Mouse (Mus musculus) layer of hippocampus, postnatal 36 days (tissue): ENCODE results near the gene Dad1. TPM values are rescaled to one million over a fixed set of nuclear protein-coding genes. Genes with fewer than 3 reads are reported as not detected.
A peak's percentile ranks its signal among the peaks of the same experiment; 100 is the strongest.
"Not testable (repeated sequence)": the region's sequence is repeated elsewhere in the genome, so short reads cannot be mapped to it uniquely, and the experiment has no call there.

Source experiments
- DNase-seq, 2 experiments: peaks; one replicate each; pipeline ENCODE4 v3.0.0; 2022
- total RNA-seq, 2 experiments: library from RNA; stranded (reverse); gene quantifications; 2 replicates each; pipeline ENCODE4 v1.2.3; 2021

Gene Dad1
- total RNA-seq, 2 experiments from 2014 or later = 123 to 131 TPM

DNA sequence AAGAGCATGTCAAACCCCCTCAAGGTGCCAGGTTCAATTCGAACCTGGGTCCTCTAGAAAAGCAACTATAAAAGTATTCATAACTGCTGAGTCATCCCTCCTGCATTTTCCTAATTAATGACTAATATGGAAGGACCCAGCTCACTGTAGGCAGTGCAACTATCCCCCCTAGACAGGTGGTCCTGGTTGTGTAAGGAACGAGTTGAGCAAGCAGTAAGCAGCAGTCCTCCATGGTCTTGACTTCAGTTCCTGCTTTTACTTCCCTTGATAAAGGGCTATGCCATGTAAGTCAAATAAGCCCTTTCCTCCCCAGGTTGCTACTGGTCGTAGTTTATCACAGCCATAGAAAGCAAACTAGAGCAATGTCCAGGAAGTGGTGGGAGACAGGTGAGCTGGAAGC is 7.7 kb downstream of the Dad1 start:
- DNase-seq = no peak

DNA sequence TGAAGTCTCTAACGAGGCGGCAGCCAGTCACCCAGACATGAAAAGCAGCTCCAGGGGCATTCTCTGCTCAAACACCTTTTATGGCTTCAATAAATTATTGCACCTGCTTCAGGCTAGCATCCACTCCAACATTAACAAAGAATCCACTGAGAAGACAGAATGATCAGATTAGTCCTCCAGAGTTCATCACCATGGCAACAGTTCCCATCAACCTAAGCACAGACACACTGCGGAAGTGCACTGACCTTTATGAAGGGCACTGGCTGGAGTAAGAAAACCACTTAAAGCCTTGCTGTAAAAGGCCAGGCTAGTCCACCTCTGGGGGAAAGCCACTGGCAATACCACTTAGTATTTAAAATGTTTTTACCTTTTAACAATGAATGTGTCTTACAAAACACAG is 9.7 kb downstream of the Dad1 start:
- DNase-seq = no peak

DNA sequence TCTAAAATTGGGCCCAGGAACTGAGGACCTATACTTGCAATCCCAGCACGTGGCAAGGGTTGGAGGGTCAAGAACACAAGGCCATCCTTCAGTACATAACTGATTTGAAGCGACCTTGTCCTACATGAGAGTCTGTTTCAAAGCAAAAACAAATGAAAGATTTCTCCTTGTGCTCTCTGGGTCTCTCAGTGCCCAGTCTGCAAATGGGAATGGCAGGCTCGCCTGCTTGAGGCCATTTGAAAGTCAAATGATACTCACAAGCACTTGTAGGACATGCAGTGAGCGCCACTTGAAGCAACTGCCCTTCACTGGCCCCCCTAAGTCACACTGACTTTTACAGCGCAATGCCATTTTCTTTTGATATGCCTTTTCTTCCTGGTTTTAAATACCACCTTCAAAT is 13.4 kb downstream of the Dad1 start:
- DNase-seq = no peak

DNA sequence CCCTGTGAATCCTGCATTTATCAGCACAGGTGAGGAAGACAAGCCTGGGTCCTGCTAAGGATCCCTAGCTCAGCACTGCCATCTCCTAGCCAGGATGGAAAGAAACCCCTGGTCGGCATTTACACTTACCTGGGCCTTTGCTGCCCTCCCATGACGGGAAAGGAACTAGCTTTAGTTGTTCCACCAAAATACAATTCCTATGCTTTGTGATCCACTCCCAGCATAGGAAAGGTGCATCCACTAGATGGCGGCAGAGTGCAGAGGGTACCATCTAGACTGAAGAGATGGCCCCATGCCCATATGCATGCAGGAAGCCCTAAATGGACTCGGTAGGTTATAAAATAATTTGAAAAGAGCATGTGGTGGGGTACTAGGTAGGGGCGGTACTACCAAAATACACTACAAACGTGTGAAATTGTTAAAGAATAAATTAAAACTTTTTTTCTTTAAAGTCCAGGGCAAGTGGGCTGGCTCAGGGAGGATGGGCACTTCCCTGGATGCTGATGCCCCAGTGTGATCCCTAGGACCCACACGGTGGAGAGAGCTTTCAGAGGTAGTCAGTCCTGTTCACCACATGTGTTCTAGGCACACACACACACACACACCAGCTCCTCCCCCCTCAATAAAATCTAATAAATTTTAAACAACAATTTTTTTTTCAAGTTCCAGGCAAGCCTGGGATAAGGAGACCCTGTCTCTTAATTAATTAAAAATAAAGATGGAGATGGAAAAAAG is 14.7 kb downstream of the Dad1 start:
- DNase-seq = peak; percentile 69 to 77

DNA sequence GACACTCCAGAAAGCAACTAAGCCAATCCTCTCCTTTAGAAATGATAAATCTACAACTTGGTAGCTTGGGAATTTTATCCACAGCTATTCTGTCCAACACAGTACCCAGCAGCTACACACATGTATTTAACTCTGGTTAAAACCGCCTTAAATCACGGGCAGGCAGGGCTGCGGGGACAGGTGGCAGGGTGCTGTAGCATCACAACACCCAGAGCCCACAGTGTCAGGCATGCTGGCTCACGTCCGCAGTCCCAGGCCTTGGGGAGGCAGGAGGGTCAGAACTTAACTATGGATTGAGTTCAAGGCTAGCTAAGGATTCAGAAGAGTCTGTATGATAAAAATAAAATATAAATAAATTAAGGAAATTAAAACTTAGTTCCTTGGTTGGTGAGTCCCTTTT is 17.0 kb downstream of the Dad1 start:
- no peak for DNase-seq

DNA sequence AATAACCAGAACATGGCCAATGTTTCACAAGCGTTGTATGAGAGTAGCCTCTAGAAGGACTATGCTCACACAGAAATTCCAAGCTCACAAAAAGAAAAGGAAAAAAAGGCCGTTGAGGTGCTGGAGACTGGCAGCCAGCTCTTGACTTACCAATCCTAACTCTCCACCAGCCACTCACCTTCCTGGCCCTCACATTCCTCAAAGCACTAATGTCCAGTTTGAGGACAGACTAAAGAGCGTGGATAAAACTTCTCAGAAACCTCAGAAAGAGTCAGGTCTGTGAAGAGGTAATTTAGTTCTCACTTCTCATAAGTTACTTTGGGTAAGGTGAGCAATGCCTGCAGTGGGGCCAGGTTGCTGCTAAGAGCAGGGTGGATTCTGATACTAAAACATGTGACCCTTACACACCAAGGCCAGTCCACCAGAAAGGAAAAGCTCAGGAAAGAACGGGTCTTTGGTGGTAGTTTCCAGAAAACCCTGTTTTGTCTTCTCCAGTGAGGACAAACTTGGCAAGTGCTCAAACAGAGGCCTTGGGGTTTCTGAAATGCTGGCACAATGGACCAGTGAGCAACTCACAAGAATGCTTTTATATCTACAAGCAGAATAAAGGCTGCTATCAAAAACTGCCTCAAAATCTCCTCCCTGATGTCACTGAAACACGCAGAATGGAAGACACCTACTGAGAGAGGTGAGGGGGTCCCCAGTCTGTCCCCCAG is 17.9 kb downstream of the Dad1 start:
- no peak for DNase-seq

DNA sequence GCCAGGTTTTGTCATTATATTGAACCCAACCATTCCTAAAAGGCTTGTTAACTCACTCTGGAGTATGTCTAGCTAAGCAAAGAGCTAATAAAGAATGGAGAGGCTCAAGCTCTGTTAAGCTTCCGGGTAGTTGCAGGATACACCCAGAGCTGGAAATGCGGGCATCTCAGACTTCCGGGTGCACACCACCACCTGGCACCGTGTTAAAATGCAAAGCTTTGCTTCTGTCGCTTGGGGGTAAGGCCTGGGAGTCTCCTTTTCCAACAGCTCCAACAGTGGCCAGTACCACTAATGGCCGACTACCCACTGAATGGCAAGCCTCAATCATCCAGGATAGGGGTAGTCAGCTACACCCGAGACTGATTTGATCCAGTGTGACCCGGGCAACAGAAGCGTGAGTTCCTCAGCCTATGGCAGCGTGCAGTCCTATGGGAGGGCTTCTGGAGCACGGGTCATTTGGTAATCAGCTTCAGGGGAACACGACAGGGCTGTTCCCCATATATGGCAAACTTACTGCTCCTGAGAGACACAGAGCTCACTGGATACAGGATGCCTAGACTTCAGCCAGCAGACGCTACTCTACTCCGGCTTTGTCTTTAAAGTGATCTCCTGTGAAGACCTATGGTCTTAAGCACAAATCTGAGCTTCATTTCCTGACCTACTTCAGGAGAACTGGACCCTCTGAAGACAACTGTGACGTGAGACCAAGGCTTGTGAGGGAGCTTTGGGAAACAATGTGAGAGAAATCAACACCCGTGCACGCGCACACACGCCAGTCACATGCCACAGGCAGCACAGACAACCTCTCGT is 19.5 kb downstream of the Dad1 start:
- DNase-seq = no peak

DNA sequence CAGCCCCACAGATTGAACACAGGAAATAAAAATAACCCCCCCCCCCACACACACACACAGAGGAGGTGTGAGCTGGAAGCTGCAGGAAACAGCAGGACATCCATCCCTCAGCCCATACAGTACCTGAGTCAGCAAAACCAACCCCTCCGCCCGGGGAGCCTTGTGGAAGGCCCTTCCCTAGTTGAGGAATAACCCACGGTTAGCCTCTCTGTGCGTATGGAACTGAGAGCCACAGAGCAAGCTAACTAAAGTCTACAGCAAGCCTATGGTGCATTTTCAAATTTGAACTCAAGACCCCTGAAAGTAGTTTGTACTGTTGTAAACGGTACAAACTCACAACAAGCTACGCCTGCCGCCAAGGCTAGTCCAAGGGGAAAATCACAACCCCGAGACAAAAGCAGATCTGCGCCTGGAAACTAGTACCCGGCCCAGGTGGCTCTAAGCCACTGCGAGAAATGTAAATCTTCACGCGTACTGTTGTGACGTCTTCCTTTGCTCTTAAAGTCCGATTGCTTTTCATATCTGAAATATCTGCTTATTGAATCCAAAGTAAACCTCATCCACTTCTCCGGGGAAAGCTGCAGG is 20.3 kb downstream of the Dad1 start:
- DNase-seq = no peak

DNA sequence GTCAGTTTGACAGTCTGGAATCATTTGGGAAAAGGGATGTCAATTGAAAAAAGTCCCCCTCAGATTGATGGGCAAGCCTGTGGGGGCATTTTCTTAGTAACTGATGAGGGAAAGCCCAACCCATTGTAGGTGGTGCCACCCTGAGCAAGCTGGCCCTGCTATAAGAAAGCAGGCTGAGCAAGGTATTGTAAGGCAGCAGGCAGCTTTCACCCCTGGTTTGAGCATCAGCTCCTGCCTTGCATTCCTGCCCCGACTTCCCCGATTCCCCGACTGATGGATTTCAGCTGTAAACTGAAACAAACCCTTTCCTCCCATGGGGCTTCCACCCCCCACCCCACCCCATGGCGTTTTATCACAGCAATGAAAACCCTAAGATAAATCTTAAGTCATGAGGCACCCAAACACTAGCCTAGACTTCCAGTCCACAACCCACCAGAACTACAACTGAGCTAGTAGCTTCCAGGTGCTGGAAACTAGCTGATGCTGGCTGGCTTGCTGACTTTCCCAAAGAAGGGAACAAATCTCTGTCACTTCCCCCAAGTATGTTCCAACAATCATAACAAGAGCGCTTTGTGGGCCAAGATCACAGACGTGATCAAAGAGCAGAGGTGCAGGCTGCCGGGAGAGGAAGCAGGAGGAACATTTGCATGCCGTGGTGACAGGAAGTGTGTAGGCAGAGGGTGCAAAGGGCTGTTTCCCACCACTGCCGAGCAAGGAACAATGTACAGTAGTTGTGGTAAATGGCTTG is 20.9 kb downstream of the Dad1 start:
- DNase-seq = peak in 1 of 2 experiments; percentile 24

DNA sequence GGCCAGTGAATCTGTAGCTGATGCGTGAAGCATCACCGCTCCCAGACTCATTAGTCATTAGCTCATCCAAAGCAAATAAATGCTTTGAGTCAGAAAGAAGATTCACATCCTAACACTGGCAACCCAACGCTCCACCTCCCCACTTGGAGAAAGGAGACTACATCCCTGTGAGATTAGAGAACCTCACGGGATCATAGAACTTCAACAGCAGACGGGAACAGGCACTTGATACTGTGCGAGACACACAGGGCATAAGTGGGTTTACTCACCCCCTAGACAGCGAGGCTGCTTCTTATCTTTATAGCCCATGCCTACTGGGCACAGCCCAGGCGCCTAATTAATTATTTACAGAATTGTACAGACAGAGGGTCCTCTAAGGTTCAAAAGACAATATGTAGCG is 21.8 kb downstream of the Dad1 start:
- DNase-seq = no peak

DNA sequence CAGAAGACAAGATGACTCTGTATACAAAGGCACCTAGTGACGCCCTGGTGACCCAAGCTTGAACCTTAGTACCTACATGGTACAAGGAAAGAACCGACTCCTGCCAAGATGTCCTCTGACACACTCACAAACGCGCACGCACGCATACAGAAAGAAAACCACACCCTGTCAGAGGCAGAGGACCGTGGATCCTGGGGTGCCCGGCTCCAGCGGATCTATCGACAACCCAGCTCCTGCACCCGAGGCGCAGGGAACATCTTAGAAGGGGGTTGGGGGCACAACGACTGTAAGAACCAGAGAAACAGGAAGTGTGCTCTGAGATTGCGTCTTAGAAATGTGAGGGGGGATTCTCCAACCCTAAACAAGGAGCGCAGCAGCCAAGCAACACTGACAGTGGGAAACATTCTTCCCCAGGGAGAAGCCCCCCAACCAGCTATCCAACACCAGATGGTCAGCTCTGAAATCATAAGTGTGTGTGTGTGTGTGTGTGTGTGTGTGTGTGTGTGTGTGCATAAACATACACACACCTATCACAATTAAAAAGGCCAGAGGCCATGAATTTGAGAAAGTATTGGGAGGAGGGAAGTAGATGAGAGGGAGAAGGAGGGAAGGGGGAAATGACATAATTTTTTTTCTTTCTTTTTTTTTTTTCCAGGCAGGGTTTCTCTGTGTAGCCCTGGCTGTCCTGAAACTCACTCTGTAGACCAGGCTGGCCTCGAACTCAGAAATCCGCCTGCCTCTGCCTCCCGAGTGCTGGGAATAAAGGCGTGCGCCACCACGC is 22.5 kb downstream of the Dad1 start:
- DNase-seq = no peak

DNA sequence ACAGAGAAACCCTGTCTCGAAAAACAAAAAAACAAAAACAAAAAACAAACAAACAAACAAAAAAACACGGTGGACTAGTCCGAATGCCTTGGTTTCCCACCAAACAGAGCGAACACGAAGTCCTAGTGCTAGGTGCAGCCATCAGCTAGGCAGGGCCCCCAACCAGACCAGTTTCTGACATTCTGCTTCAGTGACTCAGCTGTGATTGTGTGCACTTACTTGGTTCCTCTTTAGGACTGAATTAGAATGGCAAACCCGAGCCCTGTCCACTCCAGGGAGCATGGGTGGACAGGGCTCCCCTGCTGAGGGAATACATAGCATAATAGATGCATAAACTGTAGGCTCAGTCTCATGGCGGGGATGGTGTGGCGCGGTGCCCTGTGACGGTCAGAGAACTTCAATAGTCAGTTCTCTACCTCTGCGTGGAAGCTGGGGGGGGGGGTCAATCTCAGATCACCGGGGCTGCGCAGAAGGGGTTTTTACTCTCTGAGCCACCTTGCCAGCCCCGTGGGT is 23.2 kb downstream of the Dad1 start:
- DNase-seq = no peak

DNA sequence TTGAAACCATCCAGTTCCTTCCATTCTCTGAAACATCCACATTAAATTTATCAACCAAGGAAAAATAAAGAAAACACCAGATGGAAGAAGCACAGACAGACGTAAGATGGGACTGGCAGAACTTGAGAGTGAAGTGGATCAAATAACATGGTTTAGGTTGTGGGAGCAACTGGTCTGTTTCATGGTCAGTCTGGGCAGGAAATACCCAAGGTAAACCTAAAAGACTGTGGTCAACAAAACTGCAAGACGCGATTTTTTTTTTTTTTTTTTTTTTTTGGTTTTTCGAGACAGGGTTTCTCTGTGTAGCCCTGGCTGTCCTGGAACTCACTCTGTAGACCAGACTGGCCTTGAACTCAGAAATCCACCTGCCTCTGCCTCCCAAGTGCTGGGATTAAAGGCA is 24.1 kb downstream of the Dad1 start:
- not testable (repeated sequence) for DNase-seq

DNA sequence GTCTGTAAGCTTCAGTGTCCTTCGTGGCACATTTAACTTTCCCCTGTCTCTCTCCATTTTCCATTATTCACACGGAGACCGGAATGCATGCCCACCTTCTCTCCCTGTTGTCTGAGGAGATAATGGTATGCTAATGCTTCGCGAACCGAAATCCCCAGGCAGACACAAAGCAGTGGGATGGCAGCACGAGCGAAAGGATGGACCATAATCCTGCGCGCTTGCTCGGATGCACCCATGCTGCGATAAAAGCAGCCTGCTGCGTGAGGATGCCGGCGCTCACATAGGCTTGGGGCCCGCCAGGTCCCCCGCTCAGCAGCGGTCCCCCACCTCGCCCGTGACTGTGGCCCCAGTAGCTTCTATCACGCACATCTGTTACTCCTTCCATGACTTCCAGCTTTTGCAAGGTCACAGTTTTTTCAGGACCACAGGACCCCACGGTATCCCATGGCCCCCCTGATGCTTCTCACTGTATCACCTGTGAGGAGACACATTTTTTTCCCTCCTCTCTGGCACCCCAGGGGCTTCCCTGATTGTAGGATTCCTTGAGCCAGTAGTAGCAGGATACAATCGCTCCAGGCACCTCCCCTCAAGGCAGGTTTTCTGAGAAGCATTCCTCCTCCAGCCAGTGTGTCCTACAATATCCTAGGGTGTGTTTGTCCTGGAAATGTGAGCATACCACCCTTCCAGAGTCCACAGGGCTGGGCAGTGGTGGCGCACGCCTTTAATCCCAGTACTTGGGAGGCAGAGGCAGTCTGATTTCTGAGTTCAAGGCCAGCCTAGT is 24.8 kb downstream of the Dad1 start:
- no peak for DNase-seq

DNA sequence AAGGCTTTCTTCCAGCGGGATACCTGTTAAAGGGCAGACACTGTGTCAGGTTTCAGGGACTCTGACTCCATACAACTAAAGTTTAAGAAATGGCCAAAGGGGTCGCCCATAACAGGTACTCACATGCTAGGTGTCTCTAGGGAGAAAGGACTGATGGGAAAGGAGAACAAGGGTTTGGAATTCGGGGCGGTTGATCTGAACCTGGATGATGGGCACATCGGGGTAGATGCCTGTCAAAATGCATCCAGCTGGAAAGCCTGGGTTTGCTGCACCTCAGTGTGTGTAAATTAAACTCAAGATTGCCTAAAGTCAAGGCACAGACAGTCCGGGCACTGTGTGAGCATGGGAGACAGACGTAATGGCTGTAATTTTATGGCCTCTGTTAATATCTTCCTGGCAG is 25.4 kb downstream of the Dad1 start:
- no peak for DNase-seq

DNA sequence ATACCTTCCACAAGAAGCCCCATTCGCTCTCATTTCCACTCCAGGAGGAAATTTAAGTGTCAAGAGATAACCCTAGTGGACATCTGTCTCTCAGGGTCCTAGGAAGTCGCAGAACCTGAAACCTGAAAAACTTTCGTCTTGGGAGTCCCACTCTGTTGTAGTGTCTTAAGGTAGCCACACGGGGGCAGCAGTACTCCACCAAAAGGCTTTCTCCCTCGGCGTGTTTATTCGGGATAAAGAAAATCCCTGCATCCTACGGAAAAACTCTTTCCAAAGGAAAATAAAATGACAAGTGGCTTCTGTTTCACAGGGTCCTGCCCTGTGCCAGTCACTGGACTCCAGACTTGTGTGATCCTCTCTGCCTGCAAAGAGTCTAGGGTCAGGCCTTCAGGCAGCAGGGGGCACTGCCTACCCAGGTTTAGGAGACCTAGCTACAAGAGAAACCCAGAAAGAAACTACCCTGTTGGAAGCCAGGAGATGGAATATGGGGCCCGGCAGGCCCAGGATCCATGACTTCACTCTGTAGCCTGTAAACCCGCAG is 25.9 kb downstream of the Dad1 start:
- peak; percentile 63 to 67 for DNase-seq

DNA sequence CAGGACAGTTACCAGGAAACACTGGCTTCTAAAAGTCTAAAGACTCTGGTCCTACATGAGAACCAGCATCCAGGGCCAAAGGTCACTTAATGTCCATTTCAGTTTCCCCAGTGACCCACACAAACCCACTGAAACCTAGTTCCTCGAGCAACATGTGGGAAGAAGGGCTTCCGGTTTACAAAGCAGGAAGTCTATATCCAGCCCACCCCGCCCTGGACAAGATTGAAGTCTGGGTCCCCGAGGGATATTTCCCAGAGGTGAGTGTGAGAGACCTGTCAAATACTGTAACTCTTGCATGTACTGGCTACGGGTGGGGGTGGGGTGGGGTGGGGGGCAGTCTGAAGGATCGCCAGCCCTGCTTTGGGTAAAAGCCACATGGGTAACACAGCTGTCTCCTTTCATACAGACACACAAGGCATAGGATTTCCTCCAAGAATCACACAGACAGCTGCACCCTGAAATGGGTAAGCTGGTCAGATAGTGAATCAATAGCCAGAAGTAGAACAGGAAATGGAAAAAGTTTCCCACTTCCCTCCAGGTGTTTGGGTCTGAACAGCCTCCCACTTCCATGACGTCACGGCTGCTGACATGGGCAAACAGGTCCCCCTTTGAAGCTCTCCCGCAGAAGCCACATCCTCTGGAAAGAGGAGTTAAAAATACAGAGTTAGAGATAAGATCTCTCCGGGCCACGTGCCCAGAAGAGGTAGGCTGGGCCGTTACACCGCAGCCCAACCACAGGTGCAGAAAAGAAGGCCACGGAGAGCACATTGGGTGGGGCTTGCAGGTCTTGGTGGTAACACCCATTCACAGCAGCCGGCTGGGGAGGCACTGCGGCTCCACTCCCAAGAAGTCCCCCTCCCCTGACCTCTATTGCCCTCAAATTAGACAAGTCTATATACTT is 26.7 kb downstream of the Dad1 start:
- no peak for DNase-seq

DNA sequence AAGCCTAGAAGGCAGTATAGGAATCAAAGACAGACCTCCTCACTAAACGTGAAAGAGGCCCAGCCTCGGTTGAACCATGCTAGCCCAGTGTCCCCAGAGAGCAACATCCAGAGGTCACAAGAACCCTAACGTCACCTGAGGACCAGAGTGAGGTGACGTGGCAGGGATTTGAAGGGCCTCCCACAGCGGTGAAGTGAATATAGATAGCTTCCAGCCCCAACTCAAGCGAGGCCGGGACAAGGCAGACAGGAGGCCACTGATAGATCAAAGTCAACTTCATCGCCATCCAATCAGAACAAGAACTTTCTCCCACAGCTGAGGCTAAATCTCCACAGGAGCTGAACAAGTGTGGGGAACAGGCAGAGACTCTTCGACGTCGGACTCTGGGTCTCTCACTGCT is 28.2 kb downstream of the Dad1 start:
- no peak for DNase-seq
